Mouse (Mus musculus) brain, embryonic 14.5 days (tissue): ENCODE measurements around the gene Bcar3.

Experiments used
- CTCF ChIP-seq: fragments of 200-500 bp; IDR thresholded peaks from 2 replicates; pipeline ENCODE4 v1.5.1; 2012; ENCODE audit warnings: inconsistent platforms, mild to moderate bottlenecking, moderate library complexity, borderline replicate concordance; ENCODE audit not compliant: insufficient read depth, insufficient read length; ENCODE audit errors: extremely low read depth
- POLR2A ChIP-seq: fragments of 200-500 bp; IDR thresholded peaks from 2 replicates; pipeline ENCODE4 v1.6.1; 2012; ENCODE audit warnings: mild to moderate bottlenecking, inconsistent platforms, borderline replicate concordance; ENCODE audit not compliant: poor library complexity, insufficient read depth, insufficient read length, severe bottlenecking; ENCODE audit errors: extremely low read depth

- no peak for TF ChIP-seq POLR2A
- no peak for TF ChIP-seq CTCF
Measured at GRCm38 (mm10) chr3:122473523-122474034, 179.6 kb downstream of the Bcar3 start.
